Mouse (Mus musculus): ENCODE results near the gene AW549877.
A peak's percentile ranks its signal among the peaks of the same experiment; 100 is the strongest.

Gene AW549877

DNA sequence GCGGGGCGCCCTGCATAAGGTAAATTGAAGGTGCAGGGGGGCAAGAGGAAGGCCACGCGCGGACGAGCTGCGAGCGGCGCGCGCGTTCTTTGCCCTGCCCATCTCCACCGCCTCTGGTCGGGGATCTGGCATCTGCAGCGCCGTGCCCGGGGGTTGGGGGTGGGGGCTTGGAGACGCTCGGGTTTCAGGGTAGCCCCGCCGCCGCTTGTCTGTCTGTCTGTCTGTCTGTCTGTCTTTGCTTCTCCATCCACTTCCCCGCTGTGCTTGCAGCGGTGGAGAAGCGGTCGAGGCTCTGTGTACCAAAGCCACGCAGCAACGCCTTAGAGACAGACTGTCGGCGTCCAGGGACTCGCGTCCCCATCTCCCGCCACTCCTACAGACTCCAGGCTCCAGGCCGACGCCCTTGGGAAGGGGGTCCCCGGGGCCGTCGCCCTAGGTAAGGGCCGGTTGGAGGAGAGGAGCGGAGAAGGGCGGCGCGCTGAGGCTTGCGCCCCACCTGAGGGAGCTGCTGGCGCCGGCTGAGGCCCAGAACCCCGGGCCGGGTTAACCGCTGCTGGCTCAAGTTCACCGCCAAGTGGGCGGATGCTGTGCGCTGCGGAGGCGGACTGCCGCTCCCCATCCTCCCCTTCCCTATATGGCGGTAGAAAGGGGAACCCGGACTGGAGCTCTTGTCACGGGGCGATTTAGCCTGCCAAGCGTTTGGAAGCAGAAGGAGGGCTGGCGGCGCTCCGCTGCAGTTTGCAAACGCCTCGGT is 31.5 kb upstream of the AW549877 start:
- H3K4me3 ChIP-seq (replicated peaks; ENCODE audit: low read length), result peak overlapping the region; percentile 94
- TF ChIP-seq NANOG (IDR thresholded peaks at IDR 0.05; ENCODE audit: borderline replicate concordance, low read length) (no peak), POU5F1 (IDR thresholded peaks at IDR 0.05; ENCODE audit: borderline replicate concordance, low read length) (no peak), CTCF (conservative IDR thresholded peaks at IDR 0.05; ENCODE audit: low read length) (no peak)
- H3K4me1 ChIP-seq (replicated peaks; ENCODE audit: low read depth, low read length), result peaks cover 29% of the 10 kb centered on the region
- H3K27me3 ChIP-seq (ENCODE audit: insufficient read depth, low read length), result peaks cover 17% of the 10 kb centered on the region
- no peaks in the 10 kb centered on the region for H3K36me3 ChIP-seq (ENCODE audit: insufficient read depth, low read length)
- no peaks in the 10 kb centered on the region for H3K9me3 ChIP-seq (ENCODE audit: low read length)

DNA sequence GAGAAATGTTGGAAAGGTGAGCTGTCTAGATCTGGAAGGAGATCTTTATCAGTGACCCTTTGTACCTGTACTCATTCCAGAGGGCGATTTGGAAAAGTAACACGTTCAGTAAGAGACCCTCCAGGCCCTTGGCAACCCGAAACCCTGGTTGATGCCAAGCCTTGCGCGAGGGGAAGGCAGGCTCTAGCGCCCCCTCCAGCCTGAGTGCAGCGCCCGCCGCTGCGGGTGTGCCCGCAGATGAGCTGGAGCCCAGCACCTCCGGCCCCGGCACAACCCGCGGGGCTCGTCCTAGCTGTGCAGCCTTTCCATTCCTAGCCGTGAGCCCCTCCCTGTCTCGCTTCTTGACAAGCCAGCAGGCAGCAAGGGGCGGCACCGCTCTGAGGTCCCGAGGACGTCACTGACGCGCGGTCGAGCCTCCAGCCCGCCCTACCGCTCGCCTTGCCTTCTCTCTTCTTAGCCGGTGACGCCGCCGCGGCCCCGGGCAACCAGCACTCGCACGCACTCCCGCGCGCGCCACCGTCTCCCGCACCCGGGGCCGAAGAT is 30.8 kb upstream of the AW549877 start, which contains the start of gene Oxct1:
Oxct1 (plus strand) TSS at position 153 of the 543 bp plus-strand sequence.
- no peaks in the 10 kb centered on the region for H3K36me3 ChIP-seq (ENCODE audit: insufficient read depth, low read length)
- peaks cover 17% of the 10 kb centered on the region for H3K27me3 ChIP-seq (ENCODE audit: insufficient read depth, low read length)
- H3K4me3 ChIP-seq (replicated peaks; ENCODE audit: low read length), result peak within 1 kb of the TSS; percentile 94
- H3K4me1 ChIP-seq (replicated peaks; ENCODE audit: low read depth, low read length), result peaks cover 27% of the 10 kb centered on the region
- H3K9me3 ChIP-seq (ENCODE audit: low read length), result no peaks in the 10 kb centered on the region
- TF ChIP-seq CTCF (conservative IDR thresholded peaks at IDR 0.05; ENCODE audit: low read length) (no peak), NANOG (IDR thresholded peaks at IDR 0.05; ENCODE audit: borderline replicate concordance, low read length) (no peak), POU5F1 (IDR thresholded peaks at IDR 0.05; ENCODE audit: borderline replicate concordance, low read length) (no peak)

DNA sequence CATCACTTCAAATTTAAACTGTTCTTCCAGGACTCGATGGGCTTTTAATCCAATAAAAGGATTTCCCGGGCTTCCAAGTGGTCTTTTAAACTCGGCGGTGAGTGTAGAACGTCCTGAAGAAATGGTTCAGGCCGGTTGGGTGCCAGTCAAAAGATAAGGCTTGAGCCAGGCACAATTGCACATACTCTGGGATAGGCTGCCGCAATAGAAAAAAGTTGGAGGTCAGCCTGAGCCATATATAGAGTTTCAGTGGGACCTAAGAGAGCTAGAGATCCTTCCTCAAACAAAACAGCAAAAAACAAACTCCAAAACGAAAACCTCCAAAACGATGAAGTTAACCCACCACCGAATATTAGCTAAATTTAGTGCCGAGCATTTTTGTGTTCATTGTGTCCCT is 30.0 kb upstream of the AW549877 start:
- H3K36me3 ChIP-seq (ENCODE audit: insufficient read depth, low read length), result no peaks in the 10 kb centered on the region
- TF ChIP-seq CTCF (conservative IDR thresholded peaks at IDR 0.05; ENCODE audit: low read length) (no peak), POU5F1 (IDR thresholded peaks at IDR 0.05; ENCODE audit: borderline replicate concordance, low read length) (no peak), NANOG (IDR thresholded peaks at IDR 0.05; ENCODE audit: borderline replicate concordance, low read length) (no peak)
- peak overlapping the region; percentile 94 for H3K4me3 ChIP-seq (replicated peaks; ENCODE audit: low read length)
- H3K27me3 ChIP-seq (ENCODE audit: insufficient read depth, low read length), result peaks cover 17% of the 10 kb centered on the region
- H3K9me3 ChIP-seq (ENCODE audit: low read length), result no peaks in the 10 kb centered on the region
- peaks cover 27% of the 10 kb centered on the region for H3K4me1 ChIP-seq (replicated peaks; ENCODE audit: low read depth, low read length)

DNA sequence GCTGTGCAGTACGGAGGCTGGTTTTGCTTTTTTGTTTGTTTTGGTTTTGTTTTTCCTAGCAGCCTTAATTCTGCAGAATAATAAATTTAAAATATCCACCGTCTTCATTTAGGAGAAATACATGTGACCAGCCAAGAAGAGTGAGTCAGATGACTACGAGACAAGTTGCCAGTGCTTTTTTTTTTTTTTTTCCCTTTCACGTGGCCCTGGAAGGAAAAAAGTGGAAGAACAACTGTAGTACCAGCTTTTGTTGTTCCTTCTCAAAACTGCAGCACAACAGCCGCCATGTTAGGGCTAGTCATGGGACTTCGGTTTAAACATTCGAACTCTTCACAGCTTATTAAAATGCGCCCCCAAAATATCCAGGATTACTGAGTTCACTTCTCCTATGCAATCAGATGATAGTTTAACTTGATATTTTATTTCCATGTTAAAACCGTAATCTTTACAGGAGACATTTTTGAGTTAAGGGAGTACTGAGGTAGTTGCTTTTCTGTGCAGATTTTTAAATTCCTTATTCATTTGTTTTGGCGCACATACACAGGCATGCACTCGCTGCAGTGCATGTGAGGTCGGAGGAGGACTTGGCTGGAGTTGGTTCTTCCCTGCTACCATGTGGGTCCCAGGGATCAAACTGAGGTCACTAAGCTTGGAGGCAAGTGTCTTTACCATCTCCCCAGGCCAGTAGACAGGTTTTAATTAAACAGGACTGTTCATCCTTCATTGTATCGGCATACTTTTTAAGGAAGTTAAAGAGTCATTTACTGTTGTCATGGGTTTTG is 29.4 kb upstream of the AW549877 start:
- Histone ChIP-seq H3K9me3 (ENCODE audit: low read length) (no peaks in the 10 kb centered on the region), H3K27me3 (ENCODE audit: insufficient read depth, low read length) (peaks cover 17% of the 10 kb centered on the region), H3K4me1 (replicated peaks; ENCODE audit: low read depth, low read length) (peaks cover 27% of the 10 kb centered on the region), H3K36me3 (ENCODE audit: insufficient read depth, low read length) (no peaks in the 10 kb centered on the region), H3K4me3 (replicated peaks; ENCODE audit: low read length) (0 out of 2 replicates have a peak overlapping the region, but pooled peaks have one; percentile 94)
- TF ChIP-seq CTCF (conservative IDR thresholded peaks at IDR 0.05; ENCODE audit: low read length) (no peak), NANOG (IDR thresholded peaks at IDR 0.05; ENCODE audit: borderline replicate concordance, low read length) (no peak), POU5F1 (IDR thresholded peaks at IDR 0.05; ENCODE audit: borderline replicate concordance, low read length) (no peak)

DNA sequence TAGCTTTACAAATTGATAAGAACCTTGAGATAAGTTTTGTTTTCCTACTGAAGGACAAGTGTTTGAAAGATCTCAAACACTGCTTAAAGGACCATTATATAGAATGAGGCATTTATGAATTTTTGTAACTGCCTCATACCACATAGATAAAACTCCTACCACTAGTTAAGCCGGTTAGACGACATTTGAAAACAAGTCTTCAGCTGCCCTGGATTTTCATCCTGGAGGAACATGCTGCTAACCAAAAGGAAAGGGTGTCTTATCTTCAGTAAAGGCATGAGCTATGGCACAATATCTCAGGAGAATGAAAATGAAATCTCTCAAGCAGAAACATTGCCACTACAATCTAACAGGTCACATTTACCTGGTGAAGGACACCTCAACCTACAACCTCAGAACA is 28.2 kb upstream of the AW549877 start:
- no peaks in the 10 kb centered on the region for H3K9me3 ChIP-seq (ENCODE audit: low read length)
- no peak for TF ChIP-seq CTCF (conservative IDR thresholded peaks at IDR 0.05; ENCODE audit: low read length)
- no peak for TF ChIP-seq NANOG (IDR thresholded peaks at IDR 0.05; ENCODE audit: borderline replicate concordance, low read length)
- H3K4me1 ChIP-seq (replicated peaks; ENCODE audit: low read depth, low read length), result peaks cover 27% of the 10 kb centered on the region
- no peak overlapping the region for H3K4me3 ChIP-seq (replicated peaks; ENCODE audit: low read length)
- H3K36me3 ChIP-seq (ENCODE audit: insufficient read depth, low read length), result no peaks in the 10 kb centered on the region
- peaks cover 17% of the 10 kb centered on the region for H3K27me3 ChIP-seq (ENCODE audit: insufficient read depth, low read length)

DNA sequence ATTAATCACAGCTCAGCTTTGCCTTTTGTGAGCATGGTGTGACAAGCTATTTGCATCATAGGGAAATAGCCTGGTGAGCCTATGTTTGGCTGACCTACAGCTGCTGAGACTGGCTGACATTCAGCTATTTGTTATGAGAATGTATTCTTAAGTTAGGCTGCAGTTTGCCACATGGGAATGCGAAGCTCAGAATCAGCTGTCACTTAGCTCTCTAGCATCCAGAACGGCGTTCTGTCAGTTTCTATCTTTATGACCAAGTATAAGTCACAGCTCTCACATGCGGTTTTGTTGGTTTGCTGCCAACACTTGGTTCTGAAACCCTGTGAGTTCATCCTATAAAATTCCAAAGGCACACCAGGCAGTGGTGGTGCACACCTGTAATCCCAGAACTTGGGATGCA is 25.2 kb upstream of the AW549877 start:
- no peak overlapping the region for H3K4me3 ChIP-seq (replicated peaks; ENCODE audit: low read length)
- H3K36me3 ChIP-seq (ENCODE audit: insufficient read depth, low read length), result no peaks in the 10 kb centered on the region
- peaks cover 10% of the 10 kb centered on the region for H3K4me1 ChIP-seq (replicated peaks; ENCODE audit: low read depth, low read length)
- no peaks in the 10 kb centered on the region for H3K9me3 ChIP-seq (ENCODE audit: low read length)
- TF ChIP-seq CTCF (conservative IDR thresholded peaks at IDR 0.05; ENCODE audit: low read length), result no peak
- TF ChIP-seq POU5F1 (IDR thresholded peaks at IDR 0.05; ENCODE audit: borderline replicate concordance, low read length), result no peak
- TF ChIP-seq NANOG (IDR thresholded peaks at IDR 0.05; ENCODE audit: borderline replicate concordance, low read length), result no peak
- peaks cover 15% of the 10 kb centered on the region for H3K27me3 ChIP-seq (ENCODE audit: insufficient read depth, low read length)

DNA sequence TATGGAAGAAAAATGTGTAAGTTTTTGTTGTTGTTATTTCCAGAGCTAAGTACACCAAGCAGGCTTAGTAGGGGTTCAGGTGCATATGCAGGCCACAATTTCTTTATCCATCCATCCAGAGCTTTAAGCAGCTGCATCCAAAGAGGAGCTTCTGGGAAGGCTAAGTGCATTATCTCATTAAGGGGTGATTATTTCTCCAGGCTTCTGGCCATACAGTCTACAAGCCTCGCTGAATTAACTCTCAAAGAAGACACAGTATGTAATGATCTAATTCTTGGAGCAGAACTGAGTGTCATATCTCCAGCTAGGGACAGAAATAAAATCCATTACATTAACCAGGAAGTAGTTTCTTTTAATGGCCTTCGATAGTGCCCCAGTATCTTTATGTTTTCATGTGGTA is 18.3 kb upstream of the AW549877 start:
- H3K36me3 ChIP-seq (ENCODE audit: insufficient read depth, low read length), result no peaks in the 10 kb centered on the region
- H3K4me3 ChIP-seq (replicated peaks; ENCODE audit: low read length), result no peak overlapping the region
- no peaks in the 10 kb centered on the region for H3K27me3 ChIP-seq (ENCODE audit: insufficient read depth, low read length)
- H3K4me1 ChIP-seq (replicated peaks; ENCODE audit: low read depth, low read length), result 0 out of 2 replicates have a peak, but pooled peaks cover 2% of the 10 kb centered on the region
- no peak for TF ChIP-seq POU5F1 (IDR thresholded peaks at IDR 0.05; ENCODE audit: borderline replicate concordance, low read length)
- TF ChIP-seq CTCF (conservative IDR thresholded peaks at IDR 0.05; ENCODE audit: low read length), result no peak
- TF ChIP-seq NANOG (IDR thresholded peaks at IDR 0.05; ENCODE audit: borderline replicate concordance, low read length), result no peak
- no peaks in the 10 kb centered on the region for H3K9me3 ChIP-seq (ENCODE audit: low read length)

DNA sequence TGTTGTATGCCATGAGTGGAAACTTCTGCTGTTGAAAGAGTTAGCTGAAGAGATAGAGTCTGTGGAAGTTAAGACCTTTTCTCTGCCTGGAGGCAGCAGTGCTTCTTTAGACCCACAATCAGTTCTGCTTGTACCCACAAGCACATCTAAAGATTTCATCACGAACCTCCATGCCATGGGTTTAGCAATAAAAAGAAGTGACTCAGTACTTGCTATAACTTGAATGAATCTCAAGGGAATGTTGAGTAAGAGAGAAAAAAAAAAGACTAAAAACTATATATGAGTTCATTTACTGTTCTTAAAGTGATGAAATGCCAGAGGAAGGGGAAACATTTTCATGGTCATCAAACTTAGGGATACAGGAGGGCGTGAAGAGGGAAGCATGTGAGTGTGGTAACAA is 5.0 kb upstream of the AW549877 start:
- Histone ChIP-seq H3K36me3 (ENCODE audit: insufficient read depth, low read length) (no peaks in the 10 kb centered on the region), H3K4me3 (replicated peaks; ENCODE audit: low read length) (no peak overlapping the region), H3K4me1 (replicated peaks; ENCODE audit: low read depth, low read length) (peaks cover 20% of the 10 kb centered on the region), H3K27me3 (ENCODE audit: insufficient read depth, low read length) (no peaks in the 10 kb centered on the region), H3K9me3 (ENCODE audit: low read length) (peaks cover 16% of the 10 kb centered on the region)
- TF ChIP-seq NANOG (IDR thresholded peaks at IDR 0.05; ENCODE audit: borderline replicate concordance, low read length) (no peak), CTCF (conservative IDR thresholded peaks at IDR 0.05; ENCODE audit: low read length) (no peak), POU5F1 (IDR thresholded peaks at IDR 0.05; ENCODE audit: borderline replicate concordance, low read length) (no peak)
